Mouse (Mus musculus) hindbrain, postnatal 0 days (tissue): Measurements from ENCODE around the gene Anp32e. TPM values are rescaled to one million over a fixed set of nuclear protein-coding genes. Genes with fewer than 3 reads are reported as not detected.
A peak's percentile ranks its signal among the peaks of the same experiment; 100 is the strongest.

Experiments used
- ATAC-seq: fragments of 200-750 bp; cut with Nextera tagmentation; 2 replicates; pipeline ENCODE4 v1.8.0; 2017; ENCODE audit warnings: mild to moderate bottlenecking, moderate TSS enrichment, moderate library complexity
- DNase-seq: peaks from one replicate; pipeline ENCODE4 v3.0.0-alpha.2; 2015; ENCODE audit warnings: low spot score
- H3K27ac ChIP-seq: fragments of 300-500 bp; sonication (generic); 2 replicates; pipeline ENCODE4 v1.5.1; 2014; ENCODE audit warnings: mild to moderate bottlenecking
- H3K27me3 ChIP-seq: fragments of 300-500 bp; sonication (generic); 2 replicates; pipeline ENCODE4 v1.6.1; 2014; ENCODE audit warnings: low read length, mixed read lengths; ENCODE audit not compliant: insufficient read depth
- H3K36me3 ChIP-seq: fragments of 300-500 bp; sonication (generic); 2 replicates; pipeline ENCODE4 v1.6.1; 2014; ENCODE audit warnings: low read length, mixed read lengths; ENCODE audit not compliant: insufficient read depth
- H3K4me1 ChIP-seq: fragments of 300-500 bp; sonication (generic); 2 replicates; pipeline ENCODE4 v1.6.1; 2014; ENCODE audit warnings: antibody characterized with exemption, low read length, mixed read lengths; ENCODE audit not compliant: insufficient read depth
- H3K4me2 ChIP-seq: fragments of 300-500 bp; sonication (generic); 2 replicates; pipeline ENCODE4 v1.6.1; 2014; ENCODE audit warnings: low read depth, mild to moderate bottlenecking, low read length, moderate library complexity, mixed read lengths
- H3K4me3 ChIP-seq: fragments of 300-500 bp; sonication (generic); 2 replicates; pipeline ENCODE4 v1.5.1; 2014; ENCODE audit warnings: low read length
- H3K9ac ChIP-seq: fragments of 300-500 bp; sonication (generic); replicated peaks from 2 replicates; pipeline ENCODE4 v1.6.1; 2014; ENCODE audit warnings: mild to moderate bottlenecking, low read length, moderate library complexity, mixed read lengths
- H3K9me3 ChIP-seq: fragments of 300-500 bp; sonication (generic); 2 replicates; pipeline ENCODE4 v1.6.1; 2016; ENCODE audit warnings: low read length, mixed read lengths
- CTCF ChIP-seq: IDR thresholded peaks from 2 replicates; pipeline ENCODE4 v1.5.1; 2016; ENCODE audit warnings: antibody characterized with exemption, control low read depth, low read depth
- WGBS: fragments of 180-500 bp; shearing (Covaris S2); extraction: QIAGEN DNeasy Blood & Tissue Kit; methylation state at CpG from one replicate; pipeline ENCODE4 v1.1.7; 2014; 5-methylcytosine and 5-hydroxymethylcytosine counted together
- polyA plus RNA-seq: library from polyadenylated mRNA; unstranded; fragments of >200 nt; fragmentation: Nextera tagmentation; extraction: Ambion mirVana; gene quantifications from 2 replicates; pipeline ENCODE4 v1.2.1, GENCODE M21; 2015
- total RNA-seq: library from RNA; depleted of rRNA; stranded (reverse); fragments of >200 nt; gene quantifications from 2 replicates; pipeline ENCODE4 v1.2.3, GENCODE M21; 2014; rRNA removed

Anp32e gene
- total RNA-seq = 26.2 and 27.5 TPM in 2 replicates
- 127 and 128 TPM in 2 replicates for polyA plus RNA-seq

DNA sequence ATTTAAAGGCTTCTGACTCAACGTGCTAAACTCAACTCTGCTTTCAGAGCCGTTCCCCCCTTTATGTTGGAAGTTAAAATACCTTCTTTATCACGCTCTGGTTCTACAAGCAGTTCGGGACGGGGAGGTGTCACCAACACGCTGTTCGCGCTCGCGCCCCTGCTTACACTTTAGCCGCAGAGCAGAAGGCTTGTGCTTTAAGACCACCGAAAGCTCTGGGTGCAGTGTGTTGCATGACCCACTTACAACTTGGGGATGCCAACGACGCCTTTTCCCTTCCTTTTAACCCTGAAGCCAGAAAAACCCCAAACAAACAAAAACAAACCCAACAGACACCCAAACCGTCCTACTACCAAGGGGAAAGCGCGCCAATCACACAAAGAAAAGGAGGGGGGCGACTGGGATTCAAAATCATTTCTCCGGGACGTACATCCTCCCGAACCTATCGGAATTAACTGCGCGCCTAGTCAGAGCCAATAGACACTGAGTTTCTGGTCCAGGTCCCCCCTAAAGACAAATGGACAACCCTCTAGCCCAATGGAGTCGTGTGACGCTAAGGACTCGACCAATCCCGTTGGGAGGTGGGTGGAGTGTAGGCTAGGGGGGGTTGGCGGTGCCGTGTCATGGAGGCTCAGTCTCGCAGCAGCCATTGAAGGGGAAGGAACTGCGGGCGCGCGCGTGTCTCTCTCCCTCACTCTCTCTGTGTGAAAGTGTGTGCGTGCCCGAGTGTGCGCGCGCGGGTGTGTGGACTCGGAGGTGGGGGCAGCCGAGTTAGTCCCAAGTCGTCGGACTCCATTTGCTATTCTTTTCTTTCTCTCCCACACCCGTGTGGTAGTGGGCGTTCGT is at the start of gene Anp32e:
Gene Anp32e, plus strand, starts transcription at position 589 of the 846 bp plus-strand sequence.
- no peaks in the 10 kb centered on the region for H3K27me3 ChIP-seq
- DNase-seq (peak; percentile 100), ATAC-seq (peak; percentile 100)
- H3K4me1 ChIP-seq = no peaks in the 10 kb centered on the region
- no peaks in the 10 kb centered on the region for H3K36me3 ChIP-seq
- no peak for TF ChIP-seq CTCF
- no peaks in the 10 kb centered on the region for H3K9me3 ChIP-seq
- peak within 1 kb of the TSS; percentile 88 for H3K27ac ChIP-seq
- peak within 1 kb of the TSS; percentile 79 for H3K4me2 ChIP-seq
- peak within 1 kb of the TSS; percentile 92 for H3K4me3 ChIP-seq
- WGBS = under 1% methylated on average over 49 of the region's 49 CpGs
- peak within 1 kb of the TSS; percentile 85 for H3K9ac ChIP-seq

DNA sequence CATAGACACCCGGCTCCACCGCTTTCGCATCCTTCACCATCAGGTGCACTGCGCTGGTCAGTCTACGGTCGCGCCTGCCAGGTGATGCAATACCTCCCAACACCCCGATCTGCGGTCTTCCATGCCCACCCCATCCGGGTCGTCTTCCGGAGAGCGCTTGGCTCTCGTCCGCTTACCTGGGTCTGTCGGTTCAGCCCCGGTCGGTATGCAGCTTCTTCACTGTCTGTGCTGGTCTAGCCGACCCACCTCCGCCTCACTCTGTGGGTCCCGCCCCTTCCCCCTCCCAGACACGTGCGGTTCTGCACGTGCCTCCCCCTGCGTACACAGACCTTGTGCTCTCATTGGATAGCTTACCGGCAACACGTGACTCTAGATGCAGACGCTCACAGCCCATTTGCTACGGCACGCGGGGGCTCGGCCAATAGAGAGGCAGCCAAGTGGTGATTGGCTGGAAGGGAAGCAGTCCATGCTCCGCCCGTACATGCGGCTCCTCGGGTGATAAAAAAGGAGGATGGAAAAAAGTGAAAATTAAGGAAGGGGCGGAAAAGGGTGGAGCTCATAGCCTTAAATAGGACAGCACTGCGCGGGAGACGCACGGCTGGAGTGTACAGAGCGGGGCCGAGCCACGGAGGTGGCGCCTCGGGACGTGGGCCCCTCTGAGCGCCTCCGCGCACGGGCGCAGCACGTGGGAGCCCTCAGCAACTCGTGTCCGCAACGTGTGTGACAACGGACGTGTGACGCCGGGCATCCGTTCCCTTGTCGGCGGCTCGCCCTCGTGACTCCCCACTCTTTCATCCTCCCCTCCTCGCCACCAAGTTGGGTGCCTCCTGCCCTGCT is 46.8 kb upstream of the Anp32e start, which contains the start of gene Ciart:
Gene Ciart, minus strand, starts transcription at position 273 of the 837 bp plus-strand sequence.
- no peaks in the 10 kb centered on the region for H3K36me3 ChIP-seq
- peak within 1 kb of the TSS; percentile 56 for H3K4me3 ChIP-seq
- H3K9me3 ChIP-seq = no peaks in the 10 kb centered on the region
- WGBS = under 1% methylated on average over 61 of the region's 66 CpGs
- H3K27ac ChIP-seq = peak within 1 kb of the TSS; percentile 72
- peak; percentile 98 for DNase-seq
- peaks cover 5% of the 10 kb centered on the region; the same call in 1 of the 2 replicates for H3K4me1 ChIP-seq
- ATAC-seq = peak; percentile 99
- H3K4me2 ChIP-seq = peak within 1 kb of the TSS; percentile 98
- peak within 1 kb of the TSS; percentile 59 for H3K9ac ChIP-seq
- no peaks in the 10 kb centered on the region for H3K27me3 ChIP-seq
- TF ChIP-seq CTCF = no peak; the same call in 1 of the 2 replicates

- peak overlapping the region; percentile 72; the same call in 1 of the 2 replicates for H3K27ac ChIP-seq
- peak overlapping the region; percentile 38 for H3K9ac ChIP-seq
- ATAC-seq (no peak), DNase-seq (peak; percentile 79)
- peak; percentile 65 for TF ChIP-seq CTCF
- H3K4me2 ChIP-seq = peak overlapping the region; percentile 98
- H3K9me3 ChIP-seq = no peaks in the 10 kb centered on the region
- H3K4me1 ChIP-seq = peaks cover 5% of the 10 kb centered on the region; the same call in 1 of the 2 replicates
- peak overlapping the region; percentile 56 for H3K4me3 ChIP-seq
- no peaks in the 10 kb centered on the region for H3K27me3 ChIP-seq
- WGBS = 3% methylated on average over 24 of the region's 24 CpGs
- H3K36me3 ChIP-seq = no peaks in the 10 kb centered on the region
Observed at GRCm38 (mm10) chr3:95882816-95883425, 46.1 kb upstream of the Anp32e start.

DNA sequence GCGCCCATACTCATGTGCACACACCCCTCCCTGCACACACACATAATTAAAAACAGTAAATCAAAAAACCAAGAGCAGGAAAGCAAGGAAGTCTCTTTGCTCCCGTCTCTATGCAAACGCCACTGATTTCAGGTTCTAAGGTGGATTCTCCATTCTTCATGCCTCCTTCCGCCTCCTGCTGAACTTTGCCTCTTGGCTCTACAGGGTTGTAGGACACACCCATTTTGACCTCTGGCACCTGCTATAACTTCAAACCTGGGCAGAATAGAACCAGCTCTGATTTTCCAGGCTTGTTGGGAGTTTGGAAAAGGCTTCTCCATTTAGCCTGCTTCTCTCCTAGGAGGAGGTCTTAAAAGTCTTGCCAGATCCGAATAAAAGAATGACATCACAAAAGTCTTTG is 44.6 kb upstream of the Anp32e start:
- Histone ChIP-seq H3K27me3 (no peaks in the 10 kb centered on the region), H3K4me2 (no peak overlapping the region), H3K9me3 (no peaks in the 10 kb centered on the region), H3K4me1 (peaks cover 5% of the 10 kb centered on the region; the same call in 1 of the 2 replicates), H3K4me3 (no peak overlapping the region), H3K9ac (no peak overlapping the region), H3K27ac (no peak overlapping the region), H3K36me3 (no peaks in the 10 kb centered on the region)
- ATAC-seq (no peak), DNase-seq (no peak)
- 85% methylated on average over 5 of the region's 5 CpGs for WGBS
- TF ChIP-seq CTCF = no peak

GRCm38 (mm10) chr3:95887596-95887995 is 41.5 kb upstream of the Anp32e start:
- no peaks in the 10 kb centered on the region for H3K36me3 ChIP-seq
- H3K27me3 ChIP-seq = no peaks in the 10 kb centered on the region
- H3K4me1 ChIP-seq = peaks cover 3% of the 10 kb centered on the region; the same call in 1 of the 2 replicates
- DNase-seq (no peak), ATAC-seq (no peak)
- H3K4me2 ChIP-seq = no peak overlapping the region
- no peak overlapping the region for H3K9ac ChIP-seq
- 88% methylated on average over 4 of the region's 4 CpGs for WGBS
- no peak overlapping the region for H3K4me3 ChIP-seq
- no peak overlapping the region for H3K27ac ChIP-seq
- no peaks in the 10 kb centered on the region for H3K9me3 ChIP-seq
- TF ChIP-seq CTCF = no peak

DNA sequence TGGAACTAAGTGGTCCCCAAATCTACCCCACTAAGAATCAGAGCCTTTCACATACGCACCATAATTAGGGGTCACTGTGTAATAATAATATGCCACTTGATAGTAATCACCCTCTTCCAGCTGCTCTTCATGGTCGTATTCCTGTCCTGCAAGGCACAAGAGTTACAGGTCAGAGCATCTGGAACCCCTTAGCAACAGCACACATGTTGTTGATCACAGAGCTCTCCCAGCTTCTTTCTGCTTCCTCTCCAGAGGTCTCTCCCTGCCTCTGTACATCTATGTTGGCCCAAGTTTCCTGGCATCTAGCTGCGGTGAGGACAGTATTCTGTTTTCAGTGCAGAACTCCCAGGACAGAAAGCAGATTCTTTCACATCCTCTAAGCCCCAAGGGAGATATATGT is 39.4 kb upstream of the Anp32e start:
- WGBS = 79% methylated on average over 3 of the region's 3 CpGs
- Histone ChIP-seq H3K4me3 (no peak overlapping the region), H3K9me3 (no peaks in the 10 kb centered on the region), H3K4me1 (0 out of 2 replicates have a peak, but pooled peaks cover 5% of the 10 kb centered on the region), H3K27me3 (no peaks in the 10 kb centered on the region), H3K9ac (no peak overlapping the region), H3K27ac (no peak overlapping the region), H3K36me3 (no peaks in the 10 kb centered on the region), H3K4me2 (no peak overlapping the region)
- TF ChIP-seq CTCF = no peak
- no peak for ATAC-seq
- DNase-seq = no peak
